Mouse (Mus musculus): ENCODE data around the gene A730071L15Rik. TPM values are rescaled to one million over a fixed set of nuclear protein-coding genes. Genes with fewer than 3 reads are reported as not detected.

A730071L15Rik gene
- total and polyA plus RNA-seq, 2 experiments from 2014 or later, result 0.41 TPM; not detected in 1

DNA sequence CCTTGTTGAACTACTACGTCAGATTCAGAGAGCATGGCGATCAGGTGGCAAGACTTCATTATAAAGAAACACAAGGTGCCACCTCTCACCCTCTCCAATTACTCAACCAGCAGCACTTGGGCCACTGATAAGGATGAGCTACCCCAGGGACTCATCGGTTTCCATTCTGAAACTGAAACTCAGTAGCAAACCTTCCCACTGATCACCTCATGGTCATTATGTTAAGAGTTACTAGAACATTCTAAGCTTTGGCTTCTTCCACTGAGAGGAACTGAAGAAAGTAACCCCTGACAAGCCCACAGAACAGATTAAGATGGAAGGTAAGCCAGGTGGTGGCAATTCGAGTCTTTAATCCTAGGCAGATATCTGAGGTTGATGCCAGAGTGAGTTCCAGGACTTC, 1.4 kb upstream of the A730071L15Rik start:
- H3K4me3 ChIP-seq (ENCODE audit: low read depth, low read length), result no peak overlapping the region
- no peak for DNase-seq (ENCODE audit: low spot score)
- WGBS, result 74% methylated on average over 4 of the region's 4 CpGs
- H3K36me3 ChIP-seq (replicated peaks; ENCODE audit: control insufficient read depth, insufficient read depth, low read length), result no peaks in the 10 kb centered on the region
- H3K27me3 ChIP-seq (ENCODE audit: control insufficient read depth, insufficient read depth, low read length), result no peaks in the 10 kb centered on the region
- no peaks in the 10 kb centered on the region for H3K9me3 ChIP-seq (replicated peaks; ENCODE audit: control insufficient read depth, low read length)
- TF ChIP-seq EP300 (IDR thresholded peaks at IDR 0.05; ENCODE audit: low read depth), result no peak
- no peak for TF ChIP-seq CTCF (IDR thresholded peaks at IDR 0.05; ENCODE audit: low read depth)
- no peak for ATAC-seq (ENCODE audit: insufficient read depth, low read depth)
- no peak overlapping the region for H3K27ac ChIP-seq (ENCODE audit: low read depth)
- H3K4me2 ChIP-seq (ENCODE audit: low read depth, low read length), result peak overlapping the region; percentile 92
- H3K4me1 ChIP-seq (ENCODE audit: control insufficient read depth, insufficient read depth), result peaks cover 14% of the 10 kb centered on the region
- no peak overlapping the region for H3K9ac ChIP-seq (replicated peaks; ENCODE audit: low read depth, low read length)

DNA sequence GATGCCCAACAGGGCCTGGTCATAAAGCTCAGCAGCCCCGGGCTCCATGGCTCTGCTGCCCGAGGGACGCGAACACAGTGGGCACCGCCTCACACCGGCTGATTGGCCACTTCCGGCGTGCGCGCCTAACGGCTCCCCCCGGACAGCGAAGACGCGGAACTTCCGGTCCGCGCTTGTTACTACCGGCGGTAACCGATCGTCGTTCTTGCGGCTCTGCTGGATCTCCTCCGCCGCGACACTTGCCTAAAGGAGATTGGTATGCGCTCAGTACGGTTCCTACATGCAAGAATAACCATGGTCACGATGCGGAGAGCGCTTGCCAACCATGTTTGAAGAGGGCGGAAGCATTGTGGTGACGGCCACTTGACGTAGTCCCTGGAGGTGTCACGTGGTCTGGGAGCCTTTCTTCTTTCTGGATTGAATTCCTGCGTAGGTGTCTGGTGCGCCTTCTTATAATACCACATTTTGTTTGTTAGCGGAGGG, 299 bp downstream of the A730071L15Rik start, which contains the start of gene Nudcd3:
Gene Nudcd3, minus strand, starts transcription at position 329 of the 483 bp plus-strand sequence.
- H3K27ac ChIP-seq (ENCODE audit: low read depth), result peak within 1 kb of the TSS; percentile 98
- H3K4me1 ChIP-seq (ENCODE audit: control insufficient read depth, insufficient read depth), result peaks cover 14% of the 10 kb centered on the region
- peak within 1 kb of the TSS; percentile 92 for H3K4me2 ChIP-seq (ENCODE audit: low read depth, low read length)
- no peaks in the 10 kb centered on the region for H3K27me3 ChIP-seq (ENCODE audit: control insufficient read depth, insufficient read depth, low read length)
- TF ChIP-seq EP300 (IDR thresholded peaks at IDR 0.05; ENCODE audit: low read depth) (no peak), CTCF (IDR thresholded peaks at IDR 0.05; ENCODE audit: low read depth) (no peak)
- no peaks in the 10 kb centered on the region for H3K36me3 ChIP-seq (replicated peaks; ENCODE audit: control insufficient read depth, insufficient read depth, low read length)
- peak within 1 kb of the TSS; percentile 79 for H3K4me3 ChIP-seq (ENCODE audit: low read depth, low read length)
- WGBS, result under 1% methylated on average over 39 of the region's 39 CpGs
- peak; percentile 90 for DNase-seq (ENCODE audit: low spot score)
- peak; percentile 95 for ATAC-seq (ENCODE audit: insufficient read depth, low read depth)
- peak within 1 kb of the TSS; percentile 85 for H3K9ac ChIP-seq (replicated peaks; ENCODE audit: low read depth, low read length)
- no peaks in the 10 kb centered on the region for H3K9me3 ChIP-seq (replicated peaks; ENCODE audit: control insufficient read depth, low read length)

GRCm38 (mm10) chr11:6200570-6200969, 741 bp downstream of the A730071L15Rik start:
- TF ChIP-seq CTCF (IDR thresholded peaks at IDR 0.05; ENCODE audit: low read depth) (no peak), EP300 (IDR thresholded peaks at IDR 0.05; ENCODE audit: low read depth) (no peak)
- DNase-seq (ENCODE audit: low spot score), result no peak
- H3K27me3 ChIP-seq (ENCODE audit: control insufficient read depth, insufficient read depth, low read length), result no peaks in the 10 kb centered on the region
- H3K9ac ChIP-seq (replicated peaks; ENCODE audit: low read depth, low read length), result peak overlapping the region; percentile 85
- H3K4me1 ChIP-seq (ENCODE audit: control insufficient read depth, insufficient read depth), result peaks cover 14% of the 10 kb centered on the region
- H3K36me3 ChIP-seq (replicated peaks; ENCODE audit: control insufficient read depth, insufficient read depth, low read length), result no peaks in the 10 kb centered on the region
- ATAC-seq (ENCODE audit: insufficient read depth, low read depth), result no peak
- H3K9me3 ChIP-seq (replicated peaks; ENCODE audit: control insufficient read depth, low read length), result no peaks in the 10 kb centered on the region
- peak overlapping the region; percentile 92 for H3K4me2 ChIP-seq (ENCODE audit: low read depth, low read length)
- H3K27ac ChIP-seq (ENCODE audit: low read depth), result peak overlapping the region; percentile 98
- peak overlapping the region; percentile 79 for H3K4me3 ChIP-seq (ENCODE audit: low read depth, low read length)
- 21% methylated on average over 9 of the region's 9 CpGs for WGBS

GRCm38 (mm10) chr11:6207090-6207489, 7.3 kb downstream of the A730071L15Rik start:
- WGBS, result 76% methylated on average over 2 of the region's 2 CpGs
- ATAC-seq (ENCODE audit: insufficient read depth, low read depth), result no peak

GRCm38 (mm10) chr11:6208158-6208557, 8.3 kb downstream of the A730071L15Rik start:
- Histone ChIP-seq H3K4me2 (ENCODE audit: low read depth, low read length) (no peak overlapping the region), H3K4me1 (ENCODE audit: control insufficient read depth, insufficient read depth) (no peaks in the 10 kb centered on the region), H3K4me3 (ENCODE audit: low read depth, low read length) (no peak overlapping the region), H3K9ac (replicated peaks; ENCODE audit: low read depth, low read length) (no peak overlapping the region), H3K36me3 (replicated peaks; ENCODE audit: control insufficient read depth, insufficient read depth, low read length) (no peaks in the 10 kb centered on the region), H3K9me3 (replicated peaks; ENCODE audit: control insufficient read depth, low read length) (no peaks in the 10 kb centered on the region; the same call in 1 of the 2 replicates), H3K27ac (ENCODE audit: low read depth) (no peak overlapping the region), H3K27me3 (ENCODE audit: control insufficient read depth, insufficient read depth, low read length) (no peaks in the 10 kb centered on the region)
- TF ChIP-seq CTCF (IDR thresholded peaks at IDR 0.05; ENCODE audit: low read depth) (no peak), EP300 (IDR thresholded peaks at IDR 0.05; ENCODE audit: low read depth) (no peak)
- ATAC-seq (ENCODE audit: insufficient read depth, low read depth), result no peak
- no peak for DNase-seq (ENCODE audit: low spot score)
- whole genome bisulfite sequencing, result 85% methylated on average over 1 of the region's 1 CpGs

More at GRCm38 (mm10) chr11:6207090-6207489, 7.3 kb downstream of the A730071L15Rik start:
- Histone ChIP-seq H3K4me3 (ENCODE audit: low read depth, low read length) (no peak overlapping the region), H3K36me3 (replicated peaks; ENCODE audit: control insufficient read depth, insufficient read depth, low read length) (no peaks in the 10 kb centered on the region), H3K9ac (replicated peaks; ENCODE audit: low read depth, low read length) (no peak overlapping the region), H3K4me2 (ENCODE audit: low read depth, low read length) (no peak overlapping the region), H3K27me3 (ENCODE audit: control insufficient read depth, insufficient read depth, low read length) (no peaks in the 10 kb centered on the region), H3K4me1 (ENCODE audit: control insufficient read depth, insufficient read depth) (no peaks in the 10 kb centered on the region), H3K9me3 (replicated peaks; ENCODE audit: control insufficient read depth, low read length) (no peaks in the 10 kb centered on the region; the same call in 1 of the 2 replicates), H3K27ac (ENCODE audit: low read depth) (no peak overlapping the region)
- TF ChIP-seq CTCF (IDR thresholded peaks at IDR 0.05; ENCODE audit: low read depth), result no peak
- no peak for TF ChIP-seq EP300 (IDR thresholded peaks at IDR 0.05; ENCODE audit: low read depth)
- no peak for DNase-seq (ENCODE audit: low spot score)

- Histone ChIP-seq H3K27ac (ENCODE audit: low read depth) (no peak overlapping the region), H3K36me3 (replicated peaks; ENCODE audit: control insufficient read depth, insufficient read depth, low read length) (no peaks in the 10 kb centered on the region), H3K4me3 (ENCODE audit: low read depth, low read length) (no peak overlapping the region), H3K9ac (replicated peaks; ENCODE audit: low read depth, low read length) (no peak overlapping the region), H3K4me2 (ENCODE audit: low read depth, low read length) (no peak overlapping the region), H3K27me3 (ENCODE audit: control insufficient read depth, insufficient read depth, low read length) (no peaks in the 10 kb centered on the region), H3K4me1 (ENCODE audit: control insufficient read depth, insufficient read depth) (no peaks in the 10 kb centered on the region), H3K9me3 (replicated peaks; ENCODE audit: control insufficient read depth, low read length) (no peaks in the 10 kb centered on the region)
- DNase-seq (ENCODE audit: low spot score) (peak; percentile 12), ATAC-seq (ENCODE audit: insufficient read depth, low read depth) (peak; percentile 58)
- WGBS, result 22% methylated on average over 3 of the region's 3 CpGs
- TF ChIP-seq CTCF (IDR thresholded peaks at IDR 0.05; ENCODE audit: low read depth), result no peak
- TF ChIP-seq EP300 (IDR thresholded peaks at IDR 0.05; ENCODE audit: low read depth), result no peak
Measured at GRCm38 (mm10) chr11:6216834-6217233, 17.0 kb downstream of the A730071L15Rik start.

Measured in heart, postnatal 0 days (tissue).